Mouse (Mus musculus): ENCODE measurements around the gene Sectm1a. TPM values are rescaled to one million over a fixed set of nuclear protein-coding genes. Genes with fewer than 3 reads are reported as not detected.
"Not testable (repeated sequence)": the region's sequence is repeated elsewhere in the genome, so short reads cannot be mapped to it uniquely, and the experiment has no call there.

Sectm1a gene
- polyA plus RNA-seq, 1 experiment, result not detected

DNA sequence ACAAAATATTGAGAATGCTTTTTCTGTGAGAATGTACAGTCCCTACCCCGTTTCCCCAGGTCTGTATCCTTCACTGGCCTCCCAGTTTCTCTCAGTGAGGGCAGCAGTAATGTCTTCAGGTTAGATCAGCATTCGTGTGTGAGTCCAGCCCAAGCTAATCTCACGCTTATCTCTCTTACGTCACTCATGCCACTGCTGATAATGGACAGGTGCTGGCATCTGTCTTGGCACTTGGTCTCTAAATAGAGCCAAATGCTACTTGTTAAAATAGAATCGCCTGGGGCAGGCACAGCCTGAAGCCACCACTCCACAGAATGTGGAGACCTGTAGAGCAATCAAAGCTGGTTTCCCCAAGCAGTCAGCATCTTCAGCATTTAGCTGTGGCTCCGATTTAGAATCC lies 8.0 kb upstream of the Sectm1a start:
- no peak for DNase-seq (ENCODE audit: low read depth)
- TF ChIP-seq POLR2A (IDR thresholded peaks at IDR 0.05; ENCODE audit: borderline replicate concordance, extremely low read depth, insufficient read depth, insufficient read length, poor library complexity, severe bottlenecking) (no peak), CTCF (IDR thresholded peaks at IDR 0.05; ENCODE audit: borderline replicate concordance, extremely low read depth, insufficient read depth, insufficient read length) (no peak)

DNA sequence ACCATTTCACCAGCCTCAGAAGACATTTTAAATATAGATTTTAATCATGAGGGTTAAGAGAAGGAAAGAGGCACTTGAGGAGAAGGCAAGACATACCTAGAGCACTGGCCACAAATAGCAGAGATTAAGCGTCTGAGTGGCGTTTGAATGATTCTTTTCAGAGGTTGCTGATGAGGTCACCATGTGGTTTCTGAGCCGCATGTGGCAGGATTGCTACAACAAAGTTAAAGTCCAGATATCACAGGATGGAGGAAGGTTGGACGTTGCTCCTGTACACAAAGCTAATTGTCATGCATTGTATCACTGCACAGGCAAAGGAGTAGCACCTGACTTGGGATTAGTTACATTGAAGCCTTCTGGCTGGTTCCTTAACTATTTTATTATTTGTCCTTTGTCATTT lies 5.3 kb upstream of the Sectm1a start:
- TF ChIP-seq POLR2A (IDR thresholded peaks at IDR 0.05; ENCODE audit: borderline replicate concordance, extremely low read depth, insufficient read depth, insufficient read length, poor library complexity, severe bottlenecking) (no peak), CTCF (IDR thresholded peaks at IDR 0.05; ENCODE audit: borderline replicate concordance, extremely low read depth, insufficient read depth, insufficient read length) (no peak)
- DNase-seq (ENCODE audit: low read depth), result no peak

DNA sequence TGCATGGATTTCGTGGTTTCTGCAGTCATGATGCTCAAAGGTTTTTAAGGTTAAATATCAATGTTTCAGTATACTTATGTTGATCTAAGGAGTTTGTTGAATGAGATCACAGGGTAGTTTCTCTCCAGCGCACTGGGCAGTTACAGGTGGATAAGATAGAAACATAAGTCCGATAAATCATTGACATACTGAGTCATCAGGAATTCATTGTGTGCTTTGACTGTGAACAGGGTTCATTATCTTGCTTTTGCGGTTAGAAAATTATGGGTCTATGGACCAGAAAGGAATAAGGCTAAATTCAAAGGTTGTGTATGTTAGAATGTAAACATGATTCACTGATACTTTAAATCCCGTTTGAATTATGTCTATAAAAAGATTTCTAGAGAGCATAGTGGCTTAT lies 4.2 kb upstream of the Sectm1a start:
- DNase-seq (ENCODE audit: low read depth), result no peak
- no peak for TF ChIP-seq CTCF (IDR thresholded peaks at IDR 0.05; ENCODE audit: borderline replicate concordance, extremely low read depth, insufficient read depth, insufficient read length)
- TF ChIP-seq POLR2A (IDR thresholded peaks at IDR 0.05; ENCODE audit: borderline replicate concordance, extremely low read depth, insufficient read depth, insufficient read length, poor library complexity, severe bottlenecking), result no peak

DNA sequence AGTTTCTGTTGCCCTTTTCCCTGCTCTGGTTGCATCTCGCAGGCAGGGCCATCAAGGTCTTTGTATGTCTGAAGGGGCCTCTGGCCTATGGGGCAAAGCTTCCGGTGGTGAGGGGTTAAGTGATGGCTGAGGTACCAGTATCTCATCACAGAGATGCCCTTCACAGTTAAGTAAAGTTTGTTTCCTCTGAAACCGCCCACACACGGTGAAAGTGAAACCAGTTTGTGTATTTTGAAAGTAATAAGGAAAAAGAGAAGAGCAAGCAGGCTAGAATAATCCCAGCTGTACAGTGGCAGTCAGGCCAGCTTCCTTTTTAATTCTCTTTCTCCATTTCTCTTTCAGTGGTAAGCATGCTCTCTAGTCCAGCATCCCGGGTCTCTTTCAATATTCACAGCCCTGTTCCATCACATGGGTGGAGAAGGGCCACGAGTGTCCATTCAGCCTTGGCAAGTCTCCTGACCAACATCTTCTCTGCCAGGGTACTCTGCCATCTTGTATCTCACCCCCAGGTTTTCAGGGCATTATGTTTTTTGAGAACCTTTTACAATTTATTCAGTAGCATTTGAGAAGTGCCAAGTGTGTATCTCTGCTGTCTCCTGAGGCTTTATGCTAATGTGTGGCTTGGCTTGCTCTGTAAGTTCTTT lies 2.0 kb upstream of the Sectm1a start:
- TF ChIP-seq CTCF (IDR thresholded peaks at IDR 0.05; ENCODE audit: borderline replicate concordance, extremely low read depth, insufficient read depth, insufficient read length) (no peak), POLR2A (IDR thresholded peaks at IDR 0.05; ENCODE audit: borderline replicate concordance, extremely low read depth, insufficient read depth, insufficient read length, poor library complexity, severe bottlenecking) (no peak)
- DNase-seq (ENCODE audit: low read depth), result no peak

DNA sequence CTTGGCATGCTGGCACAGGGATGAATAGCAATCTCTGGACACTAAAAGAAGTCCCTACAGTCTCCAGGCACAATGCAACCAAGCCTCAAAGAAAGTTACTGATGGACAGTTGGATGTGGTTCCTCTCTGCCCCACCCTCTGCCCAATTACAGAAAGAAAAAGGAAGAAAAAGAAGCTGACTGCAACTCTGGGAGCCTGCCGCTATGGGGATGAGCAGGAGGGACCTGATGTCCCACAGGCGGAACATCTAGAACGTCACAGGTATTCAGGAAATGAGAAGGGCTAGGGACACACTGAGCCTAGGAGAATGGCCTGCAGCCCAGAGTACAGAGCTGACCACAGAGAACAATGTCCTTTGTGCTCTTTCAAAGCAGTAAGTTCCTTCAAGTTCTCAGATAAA lies 1.2 kb upstream of the Sectm1a start:
- no peak for DNase-seq (ENCODE audit: low read depth)
- no peak for TF ChIP-seq POLR2A (IDR thresholded peaks at IDR 0.05; ENCODE audit: borderline replicate concordance, extremely low read depth, insufficient read depth, insufficient read length, poor library complexity, severe bottlenecking)
- TF ChIP-seq CTCF (IDR thresholded peaks at IDR 0.05; ENCODE audit: borderline replicate concordance, extremely low read depth, insufficient read depth, insufficient read length), result no peak

DNA sequence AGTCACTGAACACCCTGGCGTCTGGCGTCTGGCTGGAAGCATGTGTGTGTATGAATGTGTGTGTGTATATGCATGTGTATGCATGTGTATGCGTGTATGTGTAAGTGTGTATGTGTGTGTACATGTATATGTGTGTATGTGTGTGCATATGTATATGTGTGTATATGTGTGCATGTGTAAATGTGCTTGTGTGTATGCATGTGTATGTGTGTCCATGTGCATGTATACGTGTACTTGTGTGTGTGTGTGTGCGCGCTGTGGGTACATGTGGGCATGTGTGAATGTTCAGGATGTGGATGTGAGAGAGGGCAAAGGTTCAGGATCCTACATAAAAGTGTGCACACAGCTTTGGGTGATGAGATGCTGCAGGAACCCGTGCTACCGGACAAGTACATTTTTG lies 690 bp downstream of the Sectm1a start:
- DNase-seq (ENCODE audit: low read depth), result no peak
- TF ChIP-seq CTCF (IDR thresholded peaks at IDR 0.05; ENCODE audit: borderline replicate concordance, extremely low read depth, insufficient read depth, insufficient read length) (no peak), POLR2A (IDR thresholded peaks at IDR 0.05; ENCODE audit: borderline replicate concordance, extremely low read depth, insufficient read depth, insufficient read length, poor library complexity, severe bottlenecking) (no peak)

DNA sequence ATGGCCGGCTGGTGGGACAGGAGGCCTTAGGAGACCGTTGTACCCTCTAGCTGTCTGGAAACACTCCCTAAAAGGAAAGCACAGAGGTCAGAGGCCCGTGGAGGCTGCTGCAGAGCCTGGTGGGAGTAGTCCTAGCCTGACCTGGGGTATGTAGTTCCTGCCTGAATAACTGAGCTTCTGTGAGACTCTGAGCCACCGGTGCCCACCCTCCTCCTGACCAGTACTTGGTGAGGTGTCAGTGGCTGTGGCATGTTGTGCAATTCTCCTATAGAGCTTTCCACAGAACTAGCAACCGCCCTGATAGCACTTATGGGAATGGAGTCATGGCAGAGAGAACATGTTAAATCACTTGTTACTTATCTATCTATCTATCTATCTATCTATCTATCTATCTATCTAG lies 5.4 kb downstream of the Sectm1a start:
- DNase-seq (ENCODE audit: low read depth), result no peak
- no peak for TF ChIP-seq CTCF (IDR thresholded peaks at IDR 0.05; ENCODE audit: borderline replicate concordance, extremely low read depth, insufficient read depth, insufficient read length)
- TF ChIP-seq POLR2A (IDR thresholded peaks at IDR 0.05; ENCODE audit: borderline replicate concordance, extremely low read depth, insufficient read depth, insufficient read length, poor library complexity, severe bottlenecking), result no peak

DNA sequence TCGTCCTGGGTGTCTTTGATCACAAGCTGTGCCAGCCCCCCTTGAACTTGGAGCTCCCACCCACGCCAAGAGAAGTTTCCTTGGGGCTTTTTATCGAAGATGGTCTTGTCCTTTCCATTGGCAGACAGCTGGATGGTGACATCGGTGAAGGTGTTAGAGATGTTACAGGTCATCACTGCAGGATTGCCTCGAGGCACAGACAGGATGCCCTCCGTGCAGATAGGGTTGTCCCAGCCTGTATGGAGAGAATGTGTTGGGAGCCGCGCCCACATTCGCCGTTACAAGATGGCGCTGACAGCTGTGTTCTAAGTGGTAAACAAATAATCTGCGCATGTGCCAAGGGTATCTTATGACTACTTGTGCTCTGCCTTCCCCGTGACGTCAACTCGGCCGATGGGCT lies 11.4 kb downstream of the Sectm1a start:
- DNase-seq (ENCODE audit: low read depth), result not testable (repeated sequence)

DNA sequence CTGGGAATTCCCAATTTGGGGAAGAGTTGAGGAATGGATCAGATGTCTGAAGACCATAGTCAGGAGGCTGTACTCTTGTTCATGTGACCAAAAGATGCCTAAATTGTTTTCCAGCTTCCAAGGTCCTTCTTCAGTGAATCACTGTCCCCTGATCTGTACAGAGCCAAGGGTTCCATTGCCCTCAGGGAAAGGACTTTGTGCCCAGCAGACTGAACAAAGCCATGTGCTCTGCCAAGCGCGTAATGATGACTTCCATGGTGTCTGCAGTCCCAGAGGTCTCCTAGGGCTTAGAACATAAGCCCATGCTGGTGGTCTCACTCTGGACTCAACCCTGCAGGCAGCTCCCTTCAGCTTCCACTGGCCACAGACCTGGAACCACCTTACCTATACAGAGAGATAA lies 13.1 kb downstream of the Sectm1a start:
- TF ChIP-seq CTCF (IDR thresholded peaks at IDR 0.05; ENCODE audit: borderline replicate concordance, extremely low read depth, insufficient read depth, insufficient read length), result no peak
- no peak for TF ChIP-seq POLR2A (IDR thresholded peaks at IDR 0.05; ENCODE audit: borderline replicate concordance, extremely low read depth, insufficient read depth, insufficient read length, poor library complexity, severe bottlenecking)

DNA sequence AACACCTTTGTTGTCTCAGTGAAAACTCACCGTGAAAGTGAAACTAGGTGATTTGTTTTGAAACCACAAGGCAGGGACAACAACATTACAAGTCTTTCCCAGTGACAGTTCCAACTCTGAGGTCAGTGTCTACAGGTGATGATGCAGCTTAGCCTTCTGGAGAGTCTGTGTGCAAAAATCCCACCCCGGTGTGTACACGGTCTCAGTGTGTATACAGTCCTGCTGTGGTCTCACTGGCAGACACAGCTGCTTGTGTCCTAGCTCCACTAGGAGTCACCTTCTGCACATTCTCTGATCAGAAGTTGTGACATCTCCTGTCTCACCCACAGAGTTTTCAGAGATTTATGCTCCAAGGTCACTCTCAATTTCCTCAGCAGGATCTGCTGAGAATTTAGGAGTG lies 16.8 kb downstream of the Sectm1a start:
- no peak for DNase-seq (ENCODE audit: low read depth)
- TF ChIP-seq POLR2A (IDR thresholded peaks at IDR 0.05; ENCODE audit: borderline replicate concordance, extremely low read depth, insufficient read depth, insufficient read length, poor library complexity, severe bottlenecking) (no peak), CTCF (IDR thresholded peaks at IDR 0.05; ENCODE audit: borderline replicate concordance, extremely low read depth, insufficient read depth, insufficient read length) (peak; percentile 2; the same call in 1 of the 2 replicates)

More for the DNA sequence above, 13.1 kb downstream of the Sectm1a start:
- no peak for DNase-seq (ENCODE audit: low read depth)

DNA sequence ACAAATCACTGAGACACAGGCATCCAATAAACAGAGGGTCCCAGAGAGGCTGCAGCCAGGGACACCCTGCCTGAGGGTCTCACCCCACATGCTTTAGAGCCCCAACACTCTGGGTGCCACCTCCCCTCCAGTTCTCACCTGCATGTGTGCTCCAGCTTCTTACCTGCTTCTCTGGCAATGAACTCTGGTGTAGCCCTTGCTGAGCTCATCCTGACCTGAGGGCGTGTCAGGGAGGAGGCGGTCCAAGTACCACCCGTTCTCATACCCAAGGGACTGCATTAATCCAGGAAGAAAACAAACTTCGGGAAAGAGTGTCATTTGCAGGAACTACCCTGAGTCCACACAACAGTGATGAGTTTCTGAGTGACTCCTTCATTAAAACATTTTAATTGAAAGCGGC lies 17.6 kb downstream of the Sectm1a start, which contains the start of gene Sectm1b:
Sectm1b (minus strand) TSS at position 191 of the 400 bp plus-strand sequence.
- DNase-seq (ENCODE audit: low read depth), result no peak
- no peak for TF ChIP-seq POLR2A (IDR thresholded peaks at IDR 0.05; ENCODE audit: borderline replicate concordance, extremely low read depth, insufficient read depth, insufficient read length, poor library complexity, severe bottlenecking)
- no peak for TF ChIP-seq CTCF (IDR thresholded peaks at IDR 0.05; ENCODE audit: borderline replicate concordance, extremely low read depth, insufficient read depth, insufficient read length)

DNA sequence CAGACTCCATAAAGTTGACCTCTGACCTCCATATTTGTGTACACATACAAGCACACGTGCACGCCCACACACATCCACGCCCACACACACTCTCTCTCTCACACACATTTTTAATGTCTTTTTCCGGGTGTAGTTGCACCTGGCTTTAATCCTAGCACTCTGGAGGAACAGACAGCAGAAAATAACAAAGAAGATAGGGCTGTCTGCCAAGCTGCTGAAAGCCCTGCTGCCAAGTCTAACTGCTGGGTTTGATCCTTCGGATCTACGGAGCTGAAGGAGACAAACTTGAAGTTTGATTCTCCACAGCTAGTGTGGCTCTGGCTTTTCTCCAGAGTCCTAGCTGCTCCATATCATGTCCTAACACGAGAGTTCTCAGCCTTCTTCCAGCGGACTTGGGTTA lies 19.4 kb downstream of the Sectm1a start:
- no peak for TF ChIP-seq CTCF (IDR thresholded peaks at IDR 0.05; ENCODE audit: borderline replicate concordance, extremely low read depth, insufficient read depth, insufficient read length)
- no peak for TF ChIP-seq POLR2A (IDR thresholded peaks at IDR 0.05; ENCODE audit: borderline replicate concordance, extremely low read depth, insufficient read depth, insufficient read length, poor library complexity, severe bottlenecking)
- peak; percentile 29 for DNase-seq (ENCODE audit: low read depth)

DNA sequence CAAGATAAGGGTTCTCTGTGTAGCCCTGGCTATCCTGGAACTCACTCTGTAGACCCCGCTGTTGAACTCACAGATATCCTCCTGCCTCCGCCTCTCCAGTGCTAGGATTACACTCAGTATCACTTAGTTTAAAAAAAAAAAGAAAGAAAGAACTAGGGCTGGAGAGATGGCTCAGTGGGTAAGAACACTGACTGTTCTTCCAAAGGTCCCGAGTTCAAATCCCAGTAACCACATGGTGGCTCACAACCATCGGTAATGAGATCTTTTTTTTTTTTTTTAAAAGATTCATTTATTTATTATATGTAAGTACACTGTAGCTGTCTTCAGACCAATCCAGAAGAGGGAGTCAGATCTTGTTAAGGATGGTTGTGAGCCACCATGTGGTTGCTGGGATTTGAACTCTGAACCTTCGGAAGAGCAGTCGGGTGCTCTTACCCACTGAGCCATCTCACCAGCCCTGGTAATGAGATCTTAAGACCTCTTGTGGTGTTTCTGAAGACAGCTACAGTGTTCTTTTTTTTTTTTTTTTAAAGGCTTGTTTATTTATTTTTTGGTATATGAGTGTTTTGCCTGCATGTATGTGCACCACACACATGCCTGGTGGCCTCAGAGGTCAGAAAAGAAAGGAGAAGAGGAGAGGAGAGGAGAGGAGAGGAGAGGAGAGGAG lies 20.5 kb downstream of the Sectm1a start:
- DNase-seq (ENCODE audit: low read depth), result not testable (repeated sequence)

All from brain, embryonic 14.5 days (tissue).